Mouse (Mus musculus) urinary bladder, adult 2 months (tissue): Measurements from ENCODE around the gene Cbfb. TPM values are rescaled to one million over a fixed set of nuclear protein-coding genes. Genes with fewer than 3 reads are reported as not detected.

Source experiments
- DNase-seq: peaks from one replicate; pipeline ENCODE4 v3.0.0; 2022; ENCODE audit warnings: low spot score
- polyA plus RNA-seq: library from polyadenylated mRNA; depleted of rRNA; stranded (reverse); fragments of >200 nt; gene quantifications from 2 replicates; pipeline ENCODE4 v1.2.3, GENCODE M21; 2012

Cbfb gene
- polyA plus RNA-seq, 1 experiment: 28.0 TPM

- DNase-seq: no peak
These were observed 67.1 kb downstream of the Cbfb start for GRCm38 (mm10) chr8:105237442-105238142.

- DNase-seq: no peak
These were observed 70.5 kb downstream of the Cbfb start for GRCm38 (mm10) chr8:105241016-105241415.

- DNase-seq: no peak
These were observed 81.5 kb downstream of the Cbfb start for GRCm38 (mm10) chr8:105251954-105252353.

- no peak for DNase-seq
These were observed 82.4 kb downstream of the Cbfb start for GRCm38 (mm10) chr8:105252680-105253537.

GRCm38 (mm10) chr8:105253766-105254151 is 83.3 kb downstream of the Cbfb start:
- DNase-seq: no peak

- DNase-seq: peak; percentile 82
These were observed 83.9 kb downstream of the Cbfb start for GRCm38 (mm10) chr8:105254152-105254965.

- DNase-seq: no peak
These were observed 84.5 kb downstream of the Cbfb start, which contains the start of gene B3gnt9 for GRCm38 (mm10) chr8:105254966-105255350. Gene B3gnt9, minus strand, starts transcription at chr8:105255153.

GRCm38 (mm10) chr8:105257318-105258114 is 87.0 kb downstream of the Cbfb start:
- no peak for DNase-seq

GRCm38 (mm10) chr8:105258911-105259720 is 88.6 kb downstream of the Cbfb start:
- DNase-seq: no peak

- DNase-seq: no peak
These were observed 89.3 kb downstream of the Cbfb start for GRCm38 (mm10) chr8:105259721-105260320.

GRCm38 (mm10) chr8:105260371-105261099 is 90.1 kb downstream of the Cbfb start:
- DNase-seq: no peak

- no peak for DNase-seq
These were observed 91.0 kb downstream of the Cbfb start for GRCm38 (mm10) chr8:105261326-105261980.

- no peak for DNase-seq
These were observed 92.9 kb downstream of the Cbfb start for GRCm38 (mm10) chr8:105263244-105263912.

- peak; percentile 69 for DNase-seq
These were observed 93.8 kb downstream of the Cbfb start, which contains the start of the genes Tradd and Fbxl8 for GRCm38 (mm10) chr8:105264024-105264982. Gene Tradd, minus strand, starts transcription at chr8:105264609. Gene Fbxl8, plus strand, starts transcription at chr8:105264648.

- DNase-seq: no peak
These were observed 94.7 kb downstream of the Cbfb start for GRCm38 (mm10) chr8:105265128-105265527.

GRCm38 (mm10) chr8:105266775-105267174 is 96.3 kb downstream of the Cbfb start:
- no peak for DNase-seq
